Mouse (Mus musculus) frontal cortex, postnatal 36 days (tissue): ENCODE measurements at regions not wholly inside any gene's neighbourhood (a gene's known extent, or its start where the extent isn't known, plus 50 kb on each side); places are given as distances from the start of the nearest gene placed in this dataset.

Experiments used
- DNase-seq, 2 experiments: peaks; one replicate each; pipeline ENCODE4 v3.0.0; 2022; ENCODE audit warnings: low spot score in 2 of 2

DNA sequence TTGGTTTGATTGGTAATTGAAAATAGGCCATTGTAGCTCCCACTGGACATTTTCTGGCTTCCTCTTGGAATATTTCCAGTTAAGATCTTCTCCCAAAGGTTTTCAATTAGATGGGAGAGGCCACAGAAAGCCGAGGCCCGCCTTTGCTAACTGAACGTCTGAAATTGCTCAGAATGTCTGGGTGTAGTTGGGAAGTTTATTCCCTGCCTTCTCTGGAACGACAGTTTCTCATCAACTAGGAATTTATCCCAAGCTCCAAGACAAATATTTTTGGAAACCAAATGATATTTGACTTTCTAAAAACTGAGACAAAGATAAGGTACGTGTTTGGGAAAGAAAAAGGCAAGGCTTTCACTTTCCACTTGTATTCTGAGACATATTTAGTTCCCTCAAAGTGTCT is 414.4 kb downstream of the Ttll7 start:
- DNase-seq = no peak

- no peak for DNase-seq
Measured at GRCm38 (mm10) chr3:147273446-147273845, 421.3 kb downstream of the Ttll7 start.

- no peak for DNase-seq
Measured at GRCm38 (mm10) chr3:147278602-147279001, 426.4 kb downstream of the Ttll7 start.

- DNase-seq = no peak
Measured at GRCm38 (mm10) chr3:147283724-147284123, 431.6 kb downstream of the Ttll7 start.

- no peak for DNase-seq
Measured at GRCm38 (mm10) chr3:147284357-147284756, 432.2 kb downstream of the Ttll7 start.

GRCm38 (mm10) chr3:147285496-147285895 is 433.3 kb downstream of the Ttll7 start:
- no peak for DNase-seq

DNA sequence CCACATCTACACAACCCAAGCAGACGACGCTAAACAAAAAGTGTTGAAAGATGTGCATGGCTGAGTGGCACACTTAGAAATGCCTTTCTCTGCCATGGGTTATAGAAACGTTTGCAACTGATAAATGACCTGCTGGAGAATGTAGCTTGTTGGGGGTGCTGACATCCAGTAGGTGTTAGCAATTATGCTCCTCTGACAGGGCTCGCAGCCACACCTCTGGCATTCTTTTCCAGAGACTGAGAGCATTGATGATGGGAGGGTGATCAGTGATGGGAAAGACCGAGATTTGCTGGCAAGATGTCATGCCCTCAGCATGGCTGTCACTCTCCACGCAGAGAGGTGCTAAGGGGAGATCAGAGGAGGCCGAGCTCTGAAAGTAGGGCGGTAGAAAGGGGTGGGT is 435.3 kb downstream of the Ttll7 start:
- DNase-seq = no peak

- DNase-seq = no peak
Measured at GRCm38 (mm10) chr3:147291696-147292327, 439.6 kb downstream of the Ttll7 start.

GRCm38 (mm10) chr3:147298065-147298464 is 445.9 kb downstream of the Ttll7 start:
- DNase-seq = no peak

GRCm38 (mm10) chr3:147325522-147325921 is 473.4 kb downstream of the Ttll7 start:
- DNase-seq = no peak

DNA sequence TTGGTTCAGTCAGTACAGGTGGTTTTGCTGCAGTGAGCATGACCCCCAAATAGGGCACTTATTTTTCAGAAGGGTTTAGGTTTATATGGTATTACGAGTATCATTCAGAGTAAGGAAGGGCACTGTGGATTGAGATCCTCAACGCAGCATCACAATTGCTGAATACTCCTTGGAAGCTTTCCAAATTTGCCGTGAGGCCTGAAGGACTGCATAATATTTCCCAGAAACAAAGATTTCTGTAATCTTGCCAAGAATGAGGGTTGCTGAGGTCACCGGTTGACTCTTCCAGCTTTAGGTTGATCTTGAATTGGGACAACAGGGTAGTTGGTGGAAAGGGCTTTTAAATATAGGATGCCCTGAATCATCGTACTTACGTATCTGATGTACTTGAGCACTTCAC is 482.1 kb downstream of the Ttll7 start:
- DNase-seq = no peak

GRCm38 (mm10) chr3:147335286-147335685 is 483.1 kb downstream of the Ttll7 start:
- no peak for DNase-seq

DNA sequence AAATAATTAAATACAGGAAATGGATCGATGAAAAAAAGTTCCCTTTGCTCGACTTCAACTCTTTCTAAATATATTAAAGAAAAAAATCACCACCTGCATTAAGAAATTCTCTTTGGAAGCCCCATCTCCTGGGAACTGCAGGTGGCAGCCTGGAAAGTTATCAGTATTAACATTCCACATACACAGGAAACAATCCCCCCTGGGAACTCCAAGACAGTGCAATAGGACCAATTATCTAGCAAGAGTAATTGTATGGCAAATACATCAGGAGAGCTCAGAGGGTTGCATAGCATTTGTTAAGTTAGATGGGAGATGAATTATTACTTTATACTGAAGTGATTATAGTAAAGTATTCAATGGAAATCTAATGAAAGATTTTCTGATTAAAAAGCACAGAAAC is 487.3 kb downstream of the Ttll7 start:
- no peak for DNase-seq

- no peak for DNase-seq
Measured at GRCm38 (mm10) chr3:147347278-147348039, 495.3 kb downstream of the Ttll7 start.

GRCm38 (mm10) chr3:147387077-147387476 is 534.9 kb downstream of the Ttll7 start:
- DNase-seq = no peak

DNA sequence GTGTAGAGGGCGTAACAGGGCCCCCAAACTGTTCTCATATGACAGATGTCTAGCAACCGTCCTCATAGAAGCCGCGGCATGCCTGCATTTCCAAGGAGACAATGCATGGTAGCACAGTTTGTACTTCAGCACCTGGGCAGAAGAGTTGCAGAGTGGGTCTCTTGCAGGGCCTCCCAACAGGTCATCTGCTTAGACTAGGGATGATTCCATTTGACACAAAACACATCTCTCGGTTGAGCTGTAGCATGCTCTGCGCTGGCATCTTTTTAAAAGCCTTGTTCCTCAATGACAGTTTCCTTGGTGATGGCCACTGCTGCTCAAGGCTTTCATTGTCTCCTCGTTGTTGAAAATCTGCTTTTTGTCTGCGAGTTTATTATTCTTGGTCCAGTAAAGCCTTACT is 546.1 kb downstream of the Ttll7 start:
- no peak for DNase-seq

DNA sequence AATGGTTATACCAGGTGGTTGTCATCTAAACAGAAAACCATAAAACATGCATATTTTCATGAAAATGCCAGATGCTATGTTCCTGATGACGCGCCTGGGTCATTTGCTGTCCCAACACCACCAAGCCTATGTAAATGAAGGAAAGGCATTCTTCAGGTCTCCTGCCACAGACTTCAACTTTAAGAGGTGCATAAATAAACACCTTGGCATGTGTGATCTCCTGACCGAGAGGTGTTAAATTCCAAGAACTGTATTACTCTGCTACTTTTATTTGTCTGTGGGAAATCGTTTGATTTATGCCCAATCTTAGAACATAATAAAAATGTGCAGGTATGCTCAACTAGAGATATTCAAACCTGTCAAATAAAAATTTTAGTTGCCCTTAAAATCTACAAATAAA is 560.1 kb downstream of the Ttll7 start:
- no peak for DNase-seq

- no peak for DNase-seq
Measured at GRCm38 (mm10) chr3:147416926-147417325, 564.8 kb downstream of the Ttll7 start.

- DNase-seq = no peak
Measured at GRCm38 (mm10) chr3:147419129-147419528, 567.0 kb downstream of the Ttll7 start.

GRCm38 (mm10) chr3:147422196-147422595 is 570.0 kb downstream of the Ttll7 start:
- DNase-seq = no peak

- DNase-seq = no peak
Measured at GRCm38 (mm10) chr3:147423895-147424575, 571.9 kb downstream of the Ttll7 start.

- no peak for DNase-seq
Measured at GRCm38 (mm10) chr3:147428837-147429236, 576.7 kb downstream of the Ttll7 start.
